Mouse (Mus musculus): ENCODE results near the gene Acot13.
"Not testable (repeated sequence)": the region's sequence is repeated elsewhere in the genome, so short reads cannot be mapped to it uniquely, and the experiment has no call there.

The Acot13 gene

DNA sequence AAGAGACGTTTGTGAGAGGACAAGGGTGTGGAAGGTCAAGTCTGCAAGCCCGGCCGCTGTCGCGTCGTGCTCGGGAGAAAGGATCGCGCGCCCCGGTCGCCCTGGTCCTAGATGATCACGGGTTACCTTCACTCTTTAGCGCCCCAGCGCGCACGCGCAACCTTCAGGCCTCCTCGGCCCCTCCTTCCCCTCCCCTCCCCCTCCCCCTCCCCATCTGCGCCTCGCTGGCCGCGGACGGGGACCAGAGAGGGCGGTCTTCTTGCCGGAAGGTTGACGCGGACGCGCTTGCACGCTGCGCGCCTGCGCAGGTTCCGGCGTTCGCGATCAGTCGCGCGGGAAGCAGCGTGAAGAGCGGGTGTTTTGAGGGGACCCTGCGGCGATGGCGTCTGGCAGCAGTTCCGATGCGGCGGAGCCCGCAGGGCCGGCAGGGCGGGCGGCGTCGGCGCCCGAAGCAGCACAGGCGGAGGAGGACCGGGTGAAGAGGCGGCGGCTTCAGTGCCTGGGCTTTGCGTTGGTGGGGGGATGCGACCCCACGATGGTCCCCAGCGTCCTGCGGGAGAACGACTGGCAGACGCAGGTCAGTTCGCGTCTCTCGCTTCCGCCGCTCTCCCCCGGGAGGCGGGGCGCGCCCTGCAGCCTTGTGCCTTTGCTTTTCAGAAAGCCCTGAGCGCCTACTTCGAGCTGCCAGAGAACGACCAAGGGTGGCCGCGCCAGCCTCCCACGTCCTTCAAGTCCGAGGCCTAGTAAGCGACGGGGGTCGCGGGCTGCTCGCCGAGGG lies at the start of gene Acot13, which contains the start of gene Tdp2:
Acot13 (minus strand) TSS at position 188 of the 778 bp plus-strand sequence.
Tdp2 (plus strand) TSS at position 327 of the 778 bp plus-strand sequence.
- peak; percentile 96 to 97 for DNase-seq

GRCm38 (mm10) chr13:24880704-24881103 lies 49.4 kb upstream of the Acot13 start:
- DNase-seq: no peak

- DNase-seq: no peak
These were observed 48.9 kb upstream of the Acot13 start for GRCm38 (mm10) chr13:24880208-24880607.

DNA sequence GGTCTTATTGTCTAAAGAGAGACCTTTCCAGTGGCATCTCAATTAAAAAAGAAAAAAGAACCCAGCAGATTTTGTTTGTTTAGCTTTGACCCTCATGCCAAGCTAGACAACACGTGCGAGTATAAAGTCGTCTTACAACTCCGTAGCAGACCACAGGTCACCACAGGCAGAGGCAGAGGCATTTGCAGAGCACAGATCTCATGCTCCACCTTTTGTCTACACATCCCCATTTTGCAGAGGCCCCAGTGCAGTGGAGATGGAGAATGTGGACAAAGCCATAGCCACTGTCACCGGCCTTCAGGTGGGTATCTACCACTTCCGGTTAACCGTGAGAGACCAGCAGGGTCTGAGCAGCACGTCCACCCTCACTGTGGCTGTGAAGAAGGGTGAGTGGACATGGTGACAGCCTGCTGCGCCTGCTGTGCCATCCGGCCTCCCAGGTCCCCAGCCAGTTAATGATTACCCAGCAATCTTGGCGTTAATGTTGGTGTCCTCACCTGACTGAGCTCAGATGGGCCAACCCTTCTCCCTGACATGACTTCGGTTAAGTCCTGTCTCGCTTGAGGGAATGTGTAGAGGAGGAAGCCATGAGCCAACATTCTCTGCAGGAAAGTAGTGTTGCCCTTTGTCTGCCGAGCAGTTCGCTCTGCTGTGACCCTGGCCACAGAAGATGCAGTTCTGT lies 48.2 kb upstream of the Acot13 start:
- no peak for DNase-seq

GRCm38 (mm10) chr13:24868233-24868632 lies 36.9 kb upstream of the Acot13 start:
- no peak for DNase-seq

- DNase-seq: no peak
These were observed 36.4 kb upstream of the Acot13 start for GRCm38 (mm10) chr13:24867789-24868188.

DNA sequence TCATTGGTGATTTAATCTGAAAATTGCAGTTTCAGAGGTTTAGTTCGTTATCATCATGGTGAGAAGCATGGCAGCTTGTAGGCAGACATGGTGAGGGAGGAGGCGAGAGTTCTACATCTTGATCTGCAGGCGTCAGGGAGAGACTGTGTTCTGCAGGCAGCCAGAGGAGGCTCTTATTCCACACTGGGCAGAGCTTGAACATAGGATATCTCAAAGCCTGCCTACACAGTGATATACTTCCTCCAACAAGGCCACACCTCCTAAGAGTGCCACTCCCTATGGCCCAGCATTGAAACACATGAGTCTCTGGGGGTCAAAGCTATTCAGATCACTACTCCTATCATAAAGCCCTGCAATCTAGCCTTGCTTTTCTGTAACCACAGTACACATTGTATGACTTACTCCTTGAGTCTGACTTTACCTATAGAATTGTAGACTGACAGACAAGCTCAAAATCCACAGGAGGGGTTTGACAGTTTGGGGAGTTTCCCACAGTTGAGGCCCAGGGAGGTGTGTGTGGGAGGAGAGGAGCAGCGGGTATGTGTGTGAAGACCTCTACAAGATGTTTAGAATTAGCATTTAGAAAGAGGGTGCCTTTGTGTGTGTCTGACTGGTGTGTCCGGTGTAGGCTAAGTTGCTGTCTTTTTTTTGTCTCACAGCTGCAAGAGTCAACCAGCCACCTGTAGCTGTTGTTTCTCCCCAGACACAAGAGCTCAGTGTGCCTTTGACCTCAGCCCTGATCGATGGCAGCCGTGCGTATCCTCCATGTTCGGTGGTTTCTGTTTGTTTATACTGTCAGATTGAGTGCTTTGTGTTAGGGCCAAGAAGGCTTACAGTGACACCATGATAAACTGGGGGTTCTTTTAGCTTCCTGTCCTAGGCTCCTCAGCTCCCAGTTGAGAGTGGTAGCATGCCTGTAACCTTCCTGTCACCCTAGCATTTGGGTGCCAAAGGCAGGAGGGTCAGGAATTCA lies 35.4 kb upstream of the Acot13 start:
- no peak for DNase-seq

GRCm38 (mm10) chr13:24862520-24862919 lies 31.2 kb upstream of the Acot13 start:
- DNase-seq: peak; percentile 54 to 77

- DNase-seq: no peak
These were observed 30.7 kb upstream of the Acot13 start for GRCm38 (mm10) chr13:24862021-24862420.

- DNase-seq: no peak
These were observed 29.7 kb upstream of the Acot13 start for GRCm38 (mm10) chr13:24861084-24861483.

- no peak for DNase-seq
These were observed 27.8 kb upstream of the Acot13 start for GRCm38 (mm10) chr13:24859115-24859514.

DNA sequence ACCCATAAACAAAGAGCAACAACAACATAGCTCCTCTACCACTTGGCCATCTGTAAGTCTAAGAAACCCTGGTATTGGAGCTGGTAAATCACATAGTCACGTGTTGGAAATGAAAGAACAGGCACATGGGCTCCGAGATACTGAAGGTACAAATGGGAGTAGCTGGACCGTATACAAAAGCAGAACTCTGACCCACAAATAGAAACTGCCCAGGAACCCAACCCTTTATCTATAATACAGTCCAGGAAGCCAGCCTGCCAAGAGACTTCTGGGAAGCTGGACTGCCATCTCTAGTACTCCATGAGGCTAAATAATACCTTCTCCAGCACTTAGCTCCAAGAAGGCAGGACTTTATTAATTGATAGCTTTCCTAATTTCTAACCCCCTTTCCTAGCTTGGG lies 21.2 kb upstream of the Acot13 start:
- DNase-seq: no peak

DNA sequence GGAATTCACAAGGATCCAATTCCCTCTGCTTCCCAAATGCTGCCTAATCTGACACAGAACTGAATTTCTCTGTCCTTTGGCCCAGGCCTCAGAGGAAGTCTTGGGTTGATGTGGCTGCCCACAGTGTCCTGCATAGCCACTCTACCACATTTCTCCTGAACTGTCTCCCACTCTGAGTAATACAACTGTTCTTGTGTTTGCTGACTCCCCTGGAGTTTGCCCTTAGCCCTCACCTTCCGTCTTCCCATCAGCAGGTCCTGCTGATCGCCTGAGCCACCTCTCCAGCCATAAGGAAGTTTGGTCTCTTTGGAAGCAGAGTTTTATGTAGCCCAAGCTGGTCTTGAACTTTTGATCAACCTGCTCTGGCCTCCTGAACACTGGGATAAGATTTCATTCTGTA lies 20.6 kb upstream of the Acot13 start:
- DNase-seq: no peak

DNA sequence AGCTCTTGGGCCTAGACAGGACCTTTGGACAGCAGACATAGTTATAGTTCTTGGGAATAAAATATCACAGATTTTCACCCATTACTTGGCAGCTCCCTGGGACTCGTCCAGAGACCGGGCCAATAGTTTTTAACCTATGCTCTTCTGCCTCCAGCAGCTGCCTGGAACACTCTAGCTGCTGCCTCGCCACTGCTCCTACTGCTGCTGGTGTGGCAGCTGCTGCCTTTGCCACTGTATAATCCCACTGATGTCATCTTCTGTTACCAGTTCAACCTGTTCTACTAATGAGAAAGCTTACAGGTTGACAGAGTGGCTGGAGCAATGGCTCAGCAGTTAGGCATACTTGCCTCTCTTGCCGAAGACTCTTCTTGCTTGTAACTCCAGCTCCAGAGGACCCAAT lies 18.0 kb upstream of the Acot13 start:
- DNase-seq: no peak

- peak; percentile 69 to 79 for DNase-seq
These were observed 13.9 kb upstream of the Acot13 start, which contains the start of gene D130043K22Rik for GRCm38 (mm10) chr13:24844983-24845955. Gene D130043K22Rik (plus strand): TSS chr13:24845135.

DNA sequence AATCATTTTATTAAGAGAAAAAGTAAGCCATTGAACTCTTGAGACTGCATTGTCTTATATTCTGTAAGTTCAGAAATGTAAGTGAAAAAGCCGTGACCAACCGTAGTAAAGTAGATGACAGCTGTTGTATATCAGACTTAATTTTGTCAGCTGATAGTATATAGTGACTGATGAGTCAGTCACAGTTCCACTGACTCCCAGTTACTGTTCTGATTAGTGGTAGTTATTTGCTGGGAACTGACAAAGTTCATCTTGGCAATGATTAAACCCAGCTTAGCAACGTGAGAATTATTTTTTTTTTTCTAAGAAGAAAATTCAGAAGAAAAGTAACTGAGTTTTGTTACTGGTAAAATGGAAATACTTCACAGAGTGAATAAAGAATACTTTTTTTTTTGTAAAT lies 10.4 kb upstream of the Acot13 start:
- DNase-seq: no peak

- DNase-seq: no peak
These were observed 8.5 kb upstream of the Acot13 start for GRCm38 (mm10) chr13:24839831-24840230.

- not testable (repeated sequence) for DNase-seq
These were observed 6.4 kb upstream of the Acot13 start for GRCm38 (mm10) chr13:24837765-24838164.

- no peak for DNase-seq
These were observed 1.4 kb upstream of the Acot13 start for GRCm38 (mm10) chr13:24832811-24833155.

DNA sequence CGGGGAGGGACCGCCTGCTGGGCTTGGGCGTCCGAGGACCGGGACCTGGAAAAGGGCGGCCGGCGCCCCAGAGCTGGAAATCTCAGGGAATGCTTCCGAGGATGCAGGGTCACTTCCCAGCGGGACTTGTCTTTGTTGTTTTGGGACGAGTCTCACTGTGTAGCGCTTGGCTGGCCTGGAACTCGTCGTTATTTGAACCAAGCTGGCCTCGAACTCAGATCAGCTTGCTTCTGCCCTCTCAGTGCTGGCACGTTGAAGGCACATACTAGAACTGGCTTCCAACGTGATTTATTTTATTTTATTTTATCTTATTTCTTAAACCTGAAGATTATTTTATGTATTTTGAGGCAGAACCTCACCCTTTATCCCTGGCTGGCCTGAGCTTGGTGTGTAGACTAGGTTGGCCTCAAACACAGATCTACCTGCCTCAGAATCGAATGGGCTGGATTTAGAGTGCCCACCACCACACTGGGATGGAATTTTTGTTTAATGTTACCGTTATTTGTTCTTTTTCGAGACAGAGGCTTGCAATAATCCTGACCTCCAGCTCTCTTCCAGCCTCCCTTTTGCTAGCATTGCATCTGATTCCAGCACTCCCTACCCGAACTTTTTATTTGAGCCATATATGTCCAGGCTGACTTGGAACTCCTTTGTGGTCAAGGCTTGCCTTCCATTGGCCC lies 931 bp upstream of the Acot13 start:
- DNase-seq: no peak

DNA sequence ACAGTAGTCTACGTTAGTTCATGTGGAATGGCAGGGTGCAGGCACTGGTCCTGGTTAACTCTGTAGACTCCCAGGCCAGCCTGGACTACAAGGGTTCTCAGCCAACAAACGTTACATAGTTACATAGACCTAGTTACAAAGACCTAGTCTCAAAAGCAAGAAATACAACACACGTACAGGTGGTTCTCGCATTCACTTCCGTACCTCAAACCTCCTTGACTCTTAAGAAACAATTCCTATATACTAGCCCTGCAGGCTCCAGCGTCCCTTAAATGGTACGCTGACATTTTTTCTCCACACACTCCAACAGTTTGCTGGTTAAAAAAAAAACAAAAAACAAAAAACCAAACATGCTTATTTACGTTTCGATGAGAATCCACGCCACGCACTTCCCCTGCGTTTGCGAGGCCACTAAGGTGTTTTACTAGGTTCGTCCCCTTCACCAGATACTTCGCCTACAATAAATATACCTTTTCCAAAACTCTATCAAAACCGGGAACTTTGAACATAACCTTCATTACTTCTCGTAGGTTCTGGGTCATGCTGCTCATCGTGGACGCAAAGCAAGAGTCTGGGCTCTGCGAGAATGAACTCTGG lies 486 bp downstream of the Acot13 start:
- DNase-seq: peak in 1 of 2 experiments; percentile 25
